Mouse (Mus musculus): ENCODE results near the gene Ncs1. TPM values are rescaled to one million over a fixed set of nuclear protein-coding genes. Genes with fewer than 3 reads are reported as not detected.

The Ncs1 gene
- 0.59 TPM for polyA plus RNA-seq (2017; shearing (Covaris generic))

GRCm38 (mm10) chr2:31245491-31246141, at the start of gene Ncs1:
Gene Ncs1 (plus strand): TSS chr2:31245823.

GRCm38 (mm10) chr2:31314007-31314465, 68.4 kb downstream of the Ncs1 start, which contains the start of gene Hmcn2:
Gene Hmcn2 (plus strand): TSS chr2:31314415.

Other genes with a start within 250 kb of the Ncs1 start
- gene Fnbp1, start 103.8 kb upstream of the Ncs1 start, polyA plus RNA-seq (2017; shearing (Covaris generic)) = 116 TPM
- 50.4 TPM for gene Gpr107, start 93.5 kb upstream of the Ncs1 start, polyA plus RNA-seq (2017; shearing (Covaris generic))
- gene Hmcn2, start 68.6 kb downstream of the Ncs1 start, polyA plus RNA-seq (2017; shearing (Covaris generic)) = 0.59 TPM
- 117 TPM for gene Ass1, start 224.4 kb downstream of the Ncs1 start, polyA plus RNA-seq (2017; shearing (Covaris generic))